Mouse (Mus musculus) intestine, embryonic 16.5 days (tissue): ENCODE data around the gene Tctex1d4. TPM values are rescaled to one million over a fixed set of nuclear protein-coding genes. Genes with fewer than 3 reads are reported as not detected.
A peak's percentile ranks its signal among the peaks of the same experiment; 100 is the strongest.

Source experiments
- ATAC-seq: fragments of 200-750 bp; cut with Nextera tagmentation; 2 replicates; pipeline ENCODE4 v1.8.0; 2017; ENCODE audit warnings: moderate TSS enrichment, moderate library complexity
- H3K27ac ChIP-seq: fragments of 300-500 bp; sonication (generic); 2 replicates; pipeline ENCODE4 v1.5.1; 2014; ENCODE audit warnings: mild to moderate bottlenecking, low read length
- H3K27me3 ChIP-seq: fragments of 300-500 bp; sonication (generic); replicated peaks from 2 replicates; pipeline ENCODE4 v1.6.1; 2014; ENCODE audit warnings: low read length, control low read depth, mixed read lengths; ENCODE audit not compliant: control insufficient read depth, insufficient read depth
- H3K36me3 ChIP-seq: fragments of 300-500 bp; sonication (generic); 2 replicates; pipeline ENCODE4 v1.6.1; 2014; ENCODE audit warnings: low read length, control low read depth; ENCODE audit not compliant: control insufficient read depth, insufficient read depth
- H3K4me1 ChIP-seq: fragments of 300-500 bp; sonication (generic); 2 replicates; pipeline ENCODE4 v1.6.1; 2014; ENCODE audit warnings: low read length, control low read depth, mixed read lengths; ENCODE audit not compliant: control insufficient read depth, insufficient read depth
- H3K4me2 ChIP-seq: fragments of 300-500 bp; sonication (generic); 2 replicates; pipeline ENCODE4 v1.6.1; 2014; ENCODE audit warnings: low read depth, low read length, control low read depth
- H3K4me3 ChIP-seq: fragments of 300-500 bp; sonication (generic); 2 replicates; pipeline ENCODE4 v1.5.1; 2014; ENCODE audit warnings: mild to moderate bottlenecking, low read length
- H3K9ac ChIP-seq: fragments of 300-500 bp; sonication (generic); 2 replicates; pipeline ENCODE4 v1.6.1; 2014; ENCODE audit warnings: low read depth, low read length
- H3K9me3 ChIP-seq: fragments of 300-500 bp; sonication (generic); 2 replicates; pipeline ENCODE4 v1.6.1; 2016; ENCODE audit warnings: low read length, control low read depth; ENCODE audit not compliant: control insufficient read depth
- WGBS: fragments of 180-500 bp; shearing (Covaris S2); extraction: QIAGEN DNeasy Blood & Tissue Kit; methylation state at CpG from one replicate; pipeline ENCODE4 v1.1.7; 2014; 5-methylcytosine and 5-hydroxymethylcytosine counted together
- polyA plus RNA-seq: library from polyadenylated mRNA; unstranded; fragments of >200 nt; fragmentation: Nextera tagmentation; extraction: Ambion mirVana; gene quantifications from 2 replicates; pipeline ENCODE4 v1.2.1, GENCODE M21; 2015

Tctex1d4 gene
- polyA plus RNA-seq, 1 experiment from 2014 or later, result not detected

GRCm38 (mm10) chr4:117100036-117100435, 26.6 kb upstream of the Tctex1d4 start:
- no peak overlapping the region for H3K27ac ChIP-seq
- ATAC-seq, result no peak
- no peak overlapping the region for H3K9ac ChIP-seq
- no peaks in the 10 kb centered on the region for H3K36me3 ChIP-seq
- WGBS, result 83% methylated on average over 4 of the region's 4 CpGs
- H3K27me3 ChIP-seq, result peaks cover 8% of the 10 kb centered on the region; the same call in 1 of the 2 replicates
- no peak overlapping the region for H3K4me2 ChIP-seq
- H3K4me1 ChIP-seq, result peaks cover 18% of the 10 kb centered on the region
- H3K4me3 ChIP-seq, result no peak overlapping the region
- H3K9me3 ChIP-seq, result no peaks in the 10 kb centered on the region

GRCm38 (mm10) chr4:117101218-117101617, 25.4 kb upstream of the Tctex1d4 start:
- H3K4me2 ChIP-seq, result no peak overlapping the region
- no peak overlapping the region for H3K9ac ChIP-seq
- no peak overlapping the region for H3K27ac ChIP-seq
- H3K36me3 ChIP-seq, result no peaks in the 10 kb centered on the region
- H3K4me1 ChIP-seq, result peaks cover 8% of the 10 kb centered on the region
- ATAC-seq, result no peak
- H3K9me3 ChIP-seq, result no peaks in the 10 kb centered on the region
- H3K27me3 ChIP-seq, result peaks cover 3% of the 10 kb centered on the region; the same call in 1 of the 2 replicates
- no peak overlapping the region for H3K4me3 ChIP-seq
- WGBS, result 55% methylated on average over 7 of the region's 7 CpGs

- no peak overlapping the region for H3K4me2 ChIP-seq
- no peaks in the 10 kb centered on the region for H3K4me1 ChIP-seq
- no peaks in the 10 kb centered on the region for H3K27me3 ChIP-seq
- no peak for ATAC-seq
- H3K27ac ChIP-seq, result no peak overlapping the region
- no peaks in the 10 kb centered on the region; the same call in 1 of the 2 replicates for H3K36me3 ChIP-seq
- H3K9ac ChIP-seq, result no peak overlapping the region
- H3K9me3 ChIP-seq, result no peaks in the 10 kb centered on the region
- 78% methylated on average over 10 of the region's 10 CpGs for WGBS
- no peak overlapping the region for H3K4me3 ChIP-seq
Observed at GRCm38 (mm10) chr4:117104672-117105071, 21.9 kb upstream of the Tctex1d4 start.

GRCm38 (mm10) chr4:117105127-117105526, 21.5 kb upstream of the Tctex1d4 start:
- Histone ChIP-seq H3K36me3 (no peaks in the 10 kb centered on the region; the same call in 1 of the 2 replicates), H3K4me3 (no peak overlapping the region), H3K4me2 (no peak overlapping the region), H3K4me1 (no peaks in the 10 kb centered on the region), H3K9ac (no peak overlapping the region), H3K27ac (no peak overlapping the region), H3K9me3 (no peaks in the 10 kb centered on the region), H3K27me3 (no peaks in the 10 kb centered on the region)
- WGBS, result 67% methylated on average over 10 of the region's 10 CpGs
- no peak for ATAC-seq

- H3K4me3 ChIP-seq, result no peak overlapping the region
- H3K4me1 ChIP-seq, result no peaks in the 10 kb centered on the region
- H3K36me3 ChIP-seq, result no peaks in the 10 kb centered on the region; the same call in 1 of the 2 replicates
- no peak overlapping the region for H3K4me2 ChIP-seq
- no peaks in the 10 kb centered on the region for H3K9me3 ChIP-seq
- H3K9ac ChIP-seq, result 0 out of 2 replicates have a peak overlapping the region, but pooled peaks have one; percentile 3
- 90% methylated on average over 18 of the region's 18 CpGs for WGBS
- no peak for ATAC-seq
- no peaks in the 10 kb centered on the region for H3K27me3 ChIP-seq
- H3K27ac ChIP-seq, result no peak overlapping the region
Observed at GRCm38 (mm10) chr4:117107813-117108523, 18.6 kb upstream of the Tctex1d4 start.

- ATAC-seq, result no peak
- H3K4me2 ChIP-seq, result no peak overlapping the region
- no peaks in the 10 kb centered on the region for H3K9me3 ChIP-seq
- no peaks in the 10 kb centered on the region for H3K27me3 ChIP-seq
- H3K9ac ChIP-seq, result 0 out of 2 replicates have a peak overlapping the region, but pooled peaks have one; percentile 3
- WGBS, result 90% methylated on average over 6 of the region's 6 CpGs
- no peaks in the 10 kb centered on the region; the same call in 1 of the 2 replicates for H3K36me3 ChIP-seq
- H3K4me3 ChIP-seq, result no peak overlapping the region
- no peaks in the 10 kb centered on the region for H3K4me1 ChIP-seq
- no peak overlapping the region for H3K27ac ChIP-seq
Observed at GRCm38 (mm10) chr4:117108524-117108849, 18.1 kb upstream of the Tctex1d4 start.

GRCm38 (mm10) chr4:117109330-117109729, 17.3 kb upstream of the Tctex1d4 start:
- Histone ChIP-seq H3K27ac (no peak overlapping the region), H3K9me3 (no peaks in the 10 kb centered on the region), H3K9ac (no peak overlapping the region), H3K4me1 (no peaks in the 10 kb centered on the region), H3K4me3 (no peak overlapping the region), H3K4me2 (no peak overlapping the region), H3K36me3 (no peaks in the 10 kb centered on the region; the same call in 1 of the 2 replicates), H3K27me3 (no peaks in the 10 kb centered on the region)
- 91% methylated on average over 25 of the region's 25 CpGs for WGBS
- no peak for ATAC-seq

- Histone ChIP-seq H3K4me1 (no peaks in the 10 kb centered on the region), H3K9me3 (no peaks in the 10 kb centered on the region), H3K4me3 (no peak overlapping the region), H3K4me2 (no peak overlapping the region), H3K27me3 (no peaks in the 10 kb centered on the region), H3K9ac (no peak overlapping the region), H3K36me3 (no peaks in the 10 kb centered on the region; the same call in 1 of the 2 replicates), H3K27ac (no peak overlapping the region)
- WGBS, result 91% methylated on average over 13 of the region's 13 CpGs
- ATAC-seq, result no peak
Observed at GRCm38 (mm10) chr4:117110249-117110648, 16.3 kb upstream of the Tctex1d4 start.

GRCm38 (mm10) chr4:117110985-117111384, 15.6 kb upstream of the Tctex1d4 start:
- no peaks in the 10 kb centered on the region for H3K27me3 ChIP-seq
- no peak overlapping the region for H3K9ac ChIP-seq
- H3K4me3 ChIP-seq, result no peak overlapping the region
- no peaks in the 10 kb centered on the region; the same call in 1 of the 2 replicates for H3K36me3 ChIP-seq
- no peaks in the 10 kb centered on the region for H3K4me1 ChIP-seq
- WGBS, result 89% methylated on average over 11 of the region's 11 CpGs
- H3K4me2 ChIP-seq, result no peak overlapping the region
- no peaks in the 10 kb centered on the region for H3K9me3 ChIP-seq
- no peak for ATAC-seq
- H3K27ac ChIP-seq, result no peak overlapping the region
